Mouse (Mus musculus) right cerebral cortex, adult 18-20 months (tissue): ENCODE results near the gene Saxo1.

Source experiments
- DNase-seq: peaks from one replicate; pipeline ENCODE4 v3.0.0; 2022; ENCODE audit warnings: mixed read lengths

Saxo1 gene

GRCm38 (mm10) chr4:86416401-86417025 lies 141.6 kb downstream of the Saxo1 start:
- DNase-seq, result no peak

- no peak for DNase-seq
These were observed 144.7 kb downstream of the Saxo1 start for GRCm38 (mm10) chr4:86413388-86413787.

DNA sequence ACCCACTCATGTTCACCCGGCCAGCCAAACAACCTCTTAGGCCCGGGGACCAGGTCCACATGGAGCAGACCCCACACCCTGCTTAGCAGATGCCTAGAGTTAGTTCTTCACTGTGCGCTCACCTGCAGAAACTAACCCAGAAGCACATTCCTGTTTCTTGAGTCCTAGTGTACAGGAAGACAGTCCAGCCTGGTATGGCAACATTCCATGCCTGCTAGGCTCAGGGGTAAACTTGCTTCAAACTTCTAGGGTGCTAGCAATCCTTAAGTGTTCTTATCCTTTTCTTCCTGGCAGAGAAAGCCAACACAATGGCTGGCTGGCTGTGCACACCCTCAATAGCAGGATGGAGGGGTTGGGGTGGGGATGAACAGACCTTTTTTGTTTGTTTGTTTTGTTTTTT lies 147.2 kb downstream of the Saxo1 start:
- no peak for DNase-seq

GRCm38 (mm10) chr4:86408421-86408820 lies 149.7 kb downstream of the Saxo1 start:
- no peak for DNase-seq

DNA sequence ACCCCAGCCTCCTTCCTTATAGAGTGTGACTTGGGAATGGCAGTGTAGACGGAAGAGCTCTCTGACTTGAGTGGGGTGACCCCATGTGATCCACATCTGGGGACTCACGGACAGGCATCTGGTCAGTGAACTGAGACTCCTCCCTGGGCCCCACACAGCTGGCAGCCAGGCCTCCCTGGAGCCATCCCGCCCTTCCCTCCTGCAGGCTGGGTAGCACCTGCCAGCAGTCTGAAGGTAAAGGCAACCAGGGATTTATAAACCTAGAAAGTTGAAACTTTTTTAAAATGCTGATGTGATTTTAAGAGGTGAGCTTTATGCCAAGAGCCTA lies 151.0 kb downstream of the Saxo1 start:
- no peak for DNase-seq

- no peak for DNase-seq
These were observed 151.5 kb downstream of the Saxo1 start for GRCm38 (mm10) chr4:86406501-86407199.

GRCm38 (mm10) chr4:86401116-86401515 lies 157.0 kb downstream of the Saxo1 start:
- no peak for DNase-seq

DNA sequence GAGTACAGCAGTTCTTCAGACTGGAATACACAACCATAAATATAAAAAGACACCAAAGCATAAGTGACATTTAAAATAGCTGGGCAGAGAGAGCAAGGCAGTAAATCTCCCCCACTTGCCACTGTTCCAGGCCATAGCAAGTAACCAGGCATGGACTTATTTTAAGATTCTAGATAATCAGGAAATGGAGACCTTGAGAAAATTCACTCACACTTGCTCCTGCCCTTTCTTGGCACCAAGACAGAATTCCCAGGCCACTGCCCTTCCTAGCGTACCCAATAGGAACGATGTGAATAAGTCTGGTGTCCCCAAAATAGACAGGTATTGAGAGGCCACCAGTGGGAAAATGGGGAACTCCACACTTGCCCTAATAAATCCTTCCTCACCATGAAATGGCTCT lies 160.7 kb downstream of the Saxo1 start:
- no peak for DNase-seq

- no peak for DNase-seq
These were observed 161.3 kb downstream of the Saxo1 start for GRCm38 (mm10) chr4:86396672-86397288.

DNA sequence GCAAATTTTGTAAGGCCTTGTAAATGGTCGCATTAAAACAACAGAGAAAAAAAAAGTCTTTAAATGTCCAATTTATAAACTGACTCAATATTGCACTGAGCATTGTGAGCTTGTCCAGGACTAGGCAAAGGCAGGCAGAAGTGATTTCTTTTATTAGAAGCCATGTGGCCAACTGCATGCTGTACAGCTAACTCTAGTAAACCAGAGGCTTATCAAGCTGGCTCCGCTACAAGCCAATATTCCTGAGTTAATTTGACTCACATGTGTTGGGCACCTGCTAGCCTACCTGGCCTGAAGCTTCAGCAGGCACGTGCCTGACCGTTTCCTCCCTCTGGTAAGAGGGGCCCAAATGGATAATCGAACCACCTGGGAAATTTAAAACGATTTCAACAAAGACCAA lies 162.5 kb downstream of the Saxo1 start:
- DNase-seq, result no peak
